Mouse (Mus musculus) small intestine, adult 2 months (tissue): Measurements from ENCODE around the gene Lif.

Source experiments
- CTCF ChIP-seq: fragments of 200-500 bp; IDR thresholded peaks from 2 replicates; pipeline ENCODE4 v1.5.1; 2012; ENCODE audit warnings: low read depth, mild to moderate bottlenecking, control low read depth, inconsistent platforms, low read length, moderate library complexity, mixed read lengths; ENCODE audit not compliant: insufficient replicate concordance, insufficient read length; ENCODE audit errors: extremely low read depth
- POLR2A ChIP-seq: fragments of 200-500 bp; IDR thresholded peaks from 2 replicates; pipeline ENCODE4 v1.6.1; 2012; ENCODE audit warnings: low read depth, mild to moderate bottlenecking, control low read depth, inconsistent platforms, low read length, moderate library complexity

DNA sequence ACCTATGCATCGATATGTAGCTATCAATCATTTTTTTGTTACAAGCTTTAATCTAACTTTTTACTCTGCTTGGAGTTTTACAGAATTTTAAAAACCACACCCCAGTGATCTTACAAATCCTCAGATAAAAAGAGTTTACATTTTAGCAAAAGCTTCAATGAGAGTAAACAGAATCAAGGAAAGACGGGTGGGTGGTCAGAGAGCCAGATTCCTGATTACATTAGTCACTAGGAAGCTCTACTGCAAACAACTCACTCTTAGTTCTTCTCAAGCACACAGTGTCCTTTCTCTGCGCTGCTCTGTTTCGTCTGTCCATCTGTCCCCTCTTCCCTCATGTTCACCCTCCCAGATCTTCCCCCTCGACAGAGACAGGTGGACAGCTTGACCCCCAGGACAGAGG is 59.9 kb downstream of the Lif start:
- TF ChIP-seq POLR2A, result no peak
- no peak for TF ChIP-seq CTCF
